Mouse (Mus musculus): ENCODE data around the gene Ros1.

GRCm38 (mm10) chr10:52101273-52101672, 93.8 kb downstream of the Ros1 start:
- TF ChIP-seq MAFK (IDR thresholded peaks at IDR 0.05; ENCODE audit: insufficient read depth, low read depth, low read length), result no peak
- TF ChIP-seq ZNF384 (IDR thresholded peaks at IDR 0.05; ENCODE audit: low read depth, low read length), result no peak

Data from ES-E14 (cell line).